Mouse (Mus musculus) kidney, postnatal 10 days (tissue): ENCODE measurements around the gene Mfsd6.

Experiments used
- DNase-seq: peaks from one replicate; pipeline ENCODE4 v3.0.0; 2021; ENCODE audit warnings: mixed read lengths

The Mfsd6 gene

DNA sequence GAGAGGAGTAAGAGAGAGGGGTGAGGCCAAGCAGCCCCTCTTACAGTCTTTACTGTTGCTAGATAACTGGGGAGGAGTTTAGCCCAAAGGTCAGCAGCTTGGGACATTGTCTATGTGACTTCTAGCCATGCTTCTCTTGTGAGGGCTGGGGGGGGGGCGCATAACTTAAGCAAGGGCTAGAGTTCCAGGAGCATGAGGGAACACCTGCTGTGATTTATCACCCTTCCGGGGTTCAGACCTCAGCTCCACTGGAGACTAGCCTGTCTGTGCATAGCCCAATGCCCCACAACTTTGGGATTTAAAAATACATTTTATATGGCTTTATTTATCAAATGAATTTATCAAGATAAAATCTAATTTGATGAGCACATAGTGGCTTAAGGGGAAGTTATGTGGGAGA, 89.2 kb downstream of the Mfsd6 start:
- no peak for DNase-seq

GRCm38 (mm10) chr1:52635932-52636331, 91.3 kb downstream of the Mfsd6 start:
- DNase-seq: no peak

DNA sequence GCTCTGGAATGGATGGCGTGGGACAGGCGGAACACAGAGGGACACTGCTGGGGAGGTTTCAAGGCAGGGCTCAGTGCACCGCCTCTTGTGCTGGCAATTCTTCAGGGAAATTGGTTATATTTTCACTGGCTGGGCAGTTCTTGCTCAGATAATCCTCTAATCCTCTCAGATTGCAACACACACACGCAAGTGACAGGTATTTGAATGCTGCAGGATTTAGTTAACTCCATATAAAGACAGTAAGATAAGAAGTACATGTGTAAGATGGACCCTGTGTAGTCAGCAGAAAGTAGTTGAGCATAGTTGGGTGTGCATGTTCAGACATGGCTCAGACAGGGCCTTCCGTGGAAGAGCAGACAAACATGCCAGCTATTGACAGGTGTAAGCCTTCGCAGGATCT, 93.0 kb downstream of the Mfsd6 start:
- no peak for DNase-seq

- no peak for DNase-seq
Observed at GRCm38 (mm10) chr1:52631570-52631969, 95.7 kb downstream of the Mfsd6 start.

DNA sequence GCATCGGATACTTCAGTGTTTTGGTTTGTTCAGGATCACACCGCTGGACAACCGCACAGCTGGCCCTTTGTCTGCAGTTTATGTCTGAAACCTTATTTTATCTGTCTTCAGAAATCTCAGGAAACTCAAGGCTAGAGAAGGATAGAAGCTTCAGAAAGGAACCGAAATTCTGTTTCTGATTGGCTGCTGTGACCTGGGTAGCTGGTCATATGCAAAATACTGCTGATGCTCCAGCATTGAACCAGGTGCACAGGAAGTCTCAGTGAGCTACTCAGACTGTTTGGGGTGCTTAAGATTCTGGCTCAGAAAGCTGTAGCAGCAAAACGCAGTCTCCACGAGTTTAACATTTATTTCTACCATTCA, 96.3 kb downstream of the Mfsd6 start:
- no peak for DNase-seq

- peak; percentile 95 for DNase-seq
Observed at GRCm38 (mm10) chr1:52630248-52630936, 96.9 kb downstream of the Mfsd6 start, which contains the start of gene Nemp2. TSS of gene Nemp2 (plus strand) at chr1:52630703.

DNA sequence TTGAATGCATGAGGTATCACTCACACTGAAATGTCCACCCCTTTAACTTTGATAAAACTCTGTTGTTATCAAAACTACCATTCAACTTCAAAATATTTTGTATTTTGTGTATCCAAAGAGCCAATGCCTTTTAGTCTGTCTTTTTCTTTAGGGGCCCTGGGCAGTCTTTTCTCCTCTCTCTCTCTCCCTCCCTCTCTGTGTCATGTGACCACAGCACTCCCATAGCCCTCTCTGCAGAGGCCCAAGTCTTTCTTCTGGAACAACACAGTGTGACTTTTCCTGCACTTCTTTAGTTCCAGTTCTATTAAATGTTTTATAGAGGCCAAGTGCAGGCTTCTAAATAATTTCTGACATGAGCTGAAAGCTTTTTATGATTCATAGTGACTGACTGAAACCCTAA, 106.8 kb downstream of the Mfsd6 start:
- no peak for DNase-seq

- no peak for DNase-seq
Observed at GRCm38 (mm10) chr1:52618217-52618616, 109.0 kb downstream of the Mfsd6 start.

GRCm38 (mm10) chr1:52608486-52608885, 118.8 kb downstream of the Mfsd6 start:
- no peak for DNase-seq

DNA sequence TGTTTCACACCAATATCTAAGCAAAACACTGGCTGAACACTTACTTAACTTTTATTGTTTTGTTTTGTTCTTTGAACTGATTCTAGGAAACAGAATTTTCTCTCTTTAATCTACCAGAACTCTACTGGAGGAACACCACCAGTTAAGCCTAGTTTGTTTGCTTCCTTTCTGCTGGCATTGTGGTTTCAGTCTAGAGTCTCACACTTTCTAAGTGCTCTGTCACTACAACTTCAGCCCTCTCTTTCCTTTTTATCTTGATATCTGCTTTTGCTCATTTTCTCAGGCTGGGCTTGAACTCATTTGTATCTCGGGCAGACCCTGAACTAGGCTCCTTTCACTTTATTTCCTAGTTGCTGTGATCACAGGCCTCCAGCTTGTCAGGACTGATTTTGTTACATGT, 119.6 kb downstream of the Mfsd6 start:
- DNase-seq: no peak
